Mouse (Mus musculus) MEL (cell line): ENCODE measurements around the gene Wnt7b. TPM values are rescaled to one million over a fixed set of nuclear protein-coding genes. Genes with fewer than 3 reads are reported as not detected.
A peak's percentile ranks its signal among the peaks of the same experiment; 100 is the strongest.

Experiments used
- DNase-seq: peaks from one replicate; pipeline ENCODE4 v3.0.0; 2011; ENCODE audit warnings: low read depth, low spot score
- H3K27ac ChIP-seq: 2 replicates; pipeline ENCODE4 v1.5.1; 2012; ENCODE audit warnings: low read depth, mild to moderate bottlenecking, control low read depth, low read length, moderate library complexity; ENCODE audit not compliant: control insufficient read depth
- H3K27me3 ChIP-seq, 2 experiments: fragments of 150-350 bp in 1 of 2; sonication (generic) in 1 of 2; 2 replicates each; pipeline ENCODE4 v1.6.1; 2012; ENCODE audit warnings: low read length in 2 of 2, mild to moderate bottlenecking in 2 of 2, improper control_type of control experiment in 1 of 2, moderate library complexity in 1 of 2; ENCODE audit not compliant: insufficient read depth in 2 of 2, control insufficient read depth in 1 of 2
- H3K36me3 ChIP-seq, 2 experiments: 2 replicates each; pipeline ENCODE4 v1.6.1; 2012 to 2014; ENCODE audit warnings: low read length in 2 of 2, improper control_type of control experiment in 1 of 2, inconsistent platforms in 1 of 2, mild to moderate bottlenecking in 1 of 2; ENCODE audit not compliant: insufficient read depth in 2 of 2, control insufficient read depth in 1 of 2
- H3K4me1 ChIP-seq, 2 experiments: fragments of 150-350 bp in 1 of 2; sonication (generic) in 1 of 2; 2 replicates each; pipeline ENCODE4 v1.6.1; 2012; ENCODE audit warnings: low read length in 2 of 2, improper control_type of control experiment in 1 of 2, mild to moderate bottlenecking in 1 of 2; ENCODE audit not compliant: insufficient read depth in 2 of 2, control insufficient read depth in 1 of 2
- H3K4me3 ChIP-seq, 2 experiments: fragments of 150-350 bp in 1 of 2; sonication (generic) in 1 of 2; 2 replicates each; pipeline ENCODE4 v1.5.1; 2012; ENCODE audit warnings: low read depth in 2 of 2, low read length in 2 of 2, mild to moderate bottlenecking in 2 of 2, moderate library complexity in 2 of 2, control low read depth in 1 of 2, improper control_type of control experiment in 1 of 2; ENCODE audit not compliant: control insufficient read depth in 1 of 2, insufficient read depth in 1 of 2
- H3K79me2 ChIP-seq: 2 replicates; pipeline ENCODE4 v1.6.1; 2012; ENCODE audit warnings: mild to moderate bottlenecking, low read length, moderate library complexity; ENCODE audit not compliant: control insufficient read depth, poor library complexity, insufficient read depth
- H3K9ac ChIP-seq: 2 replicates; pipeline ENCODE4 v1.6.1; 2012; ENCODE audit warnings: low read depth, mild to moderate bottlenecking, control low read depth, low read length, moderate library complexity; ENCODE audit not compliant: control insufficient read depth, poor library complexity, severe bottlenecking
- H3K9me3 ChIP-seq: fragments of 150-350 bp; sonication (generic); replicated peaks from 2 replicates; pipeline ENCODE4 v1.6.1; 2012; ENCODE audit warnings: mild to moderate bottlenecking, low read length, improper control_type of control experiment, moderate library complexity; ENCODE audit not compliant: insufficient read depth
- CHD2 ChIP-seq: IDR thresholded peaks from 2 replicates; pipeline ENCODE4 v1.6.1; 2011; ENCODE audit warnings: low read length, improper control_type of control experiment
- CTCF ChIP-seq, 3 experiments: IDR thresholded peaks in 2 of 3; conservative IDR thresholded peaks in 1 of 3; 2 replicates each; pipeline ENCODE4 v1.5.1; 2011 to 2012; ENCODE audit warnings: low read length in 3 of 3, low read depth in 2 of 3, mild to moderate bottlenecking in 2 of 3, improper control_type of control experiment in 1 of 3, inconsistent platforms in 1 of 3, mixed read lengths in 1 of 3, moderate library complexity in 1 of 3; ENCODE audit not compliant: control insufficient read depth in 1 of 3, insufficient read depth in 1 of 3, poor library complexity in 1 of 3, severe bottlenecking in 1 of 3
- HCFC1 ChIP-seq: IDR thresholded peaks from 2 replicates; pipeline ENCODE4 v1.6.1; 2012; ENCODE audit warnings: low read depth, mild to moderate bottlenecking, inconsistent platforms, low read length, improper control_type of control experiment, moderate library complexity
- MAFK ChIP-seq: IDR thresholded peaks from 2 replicates; pipeline ENCODE4 v1.6.1; 2011; ENCODE audit warnings: low read depth, mild to moderate bottlenecking, low read length, improper control_type of control experiment, borderline replicate concordance
- MAZ ChIP-seq: IDR thresholded peaks from 2 replicates; pipeline ENCODE4 v1.6.1; 2012; ENCODE audit warnings: low read depth, mild to moderate bottlenecking, inconsistent platforms, low read length, improper control_type of control experiment
- RAD21 ChIP-seq: IDR thresholded peaks from 2 replicates; pipeline ENCODE4 v1.6.1; 2011; ENCODE audit warnings: mild to moderate bottlenecking, low read depth, low read length, improper control_type of control experiment
- RCOR1 ChIP-seq: IDR thresholded peaks from 2 replicates; pipeline ENCODE4 v1.6.1; 2012; ENCODE audit warnings: low read depth, mild to moderate bottlenecking, inconsistent platforms, low read length, improper control_type of control experiment
- SIN3A ChIP-seq: IDR thresholded peaks from 2 replicates; pipeline ENCODE4 v1.6.1; 2012; ENCODE audit warnings: low read length, improper control_type of control experiment, inconsistent platforms
- SMC3 ChIP-seq: IDR thresholded peaks from 2 replicates; pipeline ENCODE4 v1.6.1; 2011; ENCODE audit warnings: low read depth, low read length, improper control_type of control experiment
- USF2 ChIP-seq, 2 experiments: IDR thresholded peaks; 2 replicates each; pipeline ENCODE4 v1.6.1; 2011 to 2012; ENCODE audit warnings: improper control_type of control experiment in 2 of 2, low read length in 2 of 2, borderline replicate concordance in 1 of 2, inconsistent platforms in 1 of 2, low read depth in 1 of 2, mild to moderate bottlenecking in 1 of 2; ENCODE audit not compliant: insufficient read depth in 1 of 2
- ZC3H11A ChIP-seq: IDR thresholded peaks from 2 replicates; pipeline ENCODE4 v1.6.1; 2012; ENCODE audit warnings: low read depth, mild to moderate bottlenecking, inconsistent platforms, low read length, improper control_type of control experiment
- polyA plus RNA-seq, 2 experiments: library from polyadenylated mRNA; stranded (reverse) in 1 of 2; unstranded in 1 of 2; fragments of >175 nt in 1 of 2; fragments of >200 nt in 1 of 2; gene quantifications; 2 replicates each; pipeline versions ENCODE4 v1.2.1 to v1.2.4; 2012; ENCODE audit warnings: low replicate concordance in 2 of 2, low read depth in 1 of 2; ENCODE audit not compliant: insufficient read length in 2 of 2, insufficient read depth in 1 of 2, missing spikeins in 1 of 2
- total RNA-seq: library from RNA; depleted of rRNA; stranded (reverse); fragments of 300-350 nt; gene quantifications from 2 replicates; pipeline ENCODE4 v1.2.3, GENCODE M21; 2012

Gene Wnt7b
- total and polyA plus RNA-seq, 3 experiments: not detected

DNA sequence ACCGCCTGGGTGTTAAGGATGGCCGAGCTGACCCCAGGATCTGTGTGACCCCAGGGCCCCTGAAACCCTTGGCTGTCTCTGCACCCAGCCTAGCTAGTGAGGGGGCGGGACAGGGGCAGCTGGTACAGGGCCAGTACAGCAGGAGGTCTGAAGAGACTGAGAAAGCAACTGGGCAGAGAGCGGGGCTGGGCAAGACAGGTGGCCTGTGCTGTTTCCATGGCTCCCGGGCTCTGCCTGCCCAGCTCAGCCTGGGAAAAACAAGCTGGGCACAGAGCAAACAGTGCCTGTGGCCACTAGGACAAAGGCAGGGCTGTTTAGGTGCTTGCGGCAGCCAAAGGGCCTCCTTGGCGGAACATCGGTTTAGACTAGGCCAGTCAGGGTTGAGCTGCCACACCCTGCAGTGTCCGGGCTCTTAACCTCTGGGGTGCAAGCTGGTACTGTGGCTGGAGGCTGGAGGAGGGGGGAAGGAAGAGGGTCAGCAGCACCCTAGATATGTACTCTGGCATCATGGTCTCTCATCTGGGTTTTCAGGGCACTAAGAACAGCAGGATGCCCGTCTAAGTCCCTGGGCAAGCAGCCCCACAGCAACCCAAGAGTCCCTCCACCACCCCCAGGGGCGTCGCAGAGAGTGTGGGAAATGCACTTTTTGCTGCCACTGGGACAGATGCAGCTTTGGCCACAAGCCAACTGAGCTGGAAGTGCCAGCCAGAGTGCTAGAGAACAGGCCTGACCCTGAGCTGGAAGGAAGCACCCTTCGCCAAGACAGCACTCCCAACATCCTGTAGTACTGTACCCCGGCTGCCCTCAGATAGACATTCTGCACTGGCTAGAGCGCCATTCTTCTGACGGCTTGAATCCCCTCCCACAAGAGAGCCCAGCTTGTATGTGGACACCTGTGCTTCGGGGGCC is 31.3 kb upstream of the Wnt7b start:
- Histone ChIP-seq H3K4me3 (no peak overlapping the region), H3K9me3 (no peaks in the 10 kb centered on the region), H3K27ac (no peak overlapping the region), H3K27me3 (no peaks in the 10 kb centered on the region), H3K79me2 (no peaks in the 10 kb centered on the region), H3K4me1 (peaks cover 0 to 4% of the 10 kb centered on the region in 2 experiments; a peak in 1 of 4 replicates), H3K9ac (no peak overlapping the region), H3K36me3 (no peaks in the 10 kb centered on the region)
- no peak for TF ChIP-seq RCOR1
- DNase-seq: no peak

GRCm38 (mm10) chr15:85612660-85613357 is 30.5 kb upstream of the Wnt7b start:
- peak; percentile 73 for DNase-seq
- TF ChIP-seq HCFC1 (0 out of 2 replicates have a peak, but pooled peaks have one; percentile 39), CTCF (IDR thresholded peaks at IDR 0.05 in 2 of 3, conservative IDR thresholded peaks at IDR 0.05 in 1 of 3; ENCODE audit: control insufficient read depth in 1 of 3, insufficient read depth in 1 of 3, low read depth in 2 of 3, low read length in 3 of 3, poor library complexity in 1 of 3, severe bottlenecking in 1 of 3) (peak; percentile 81 to 89 (median 88)), USF2 (IDR thresholded peaks at IDR 0.05; ENCODE audit: borderline replicate concordance in 1 of 2, insufficient read depth in 1 of 2, low read depth in 1 of 2, low read length in 2 of 2) (no peak), ZC3H11A (peak; percentile 98), RAD21 (peak; percentile 95), MAFK (no peak), SIN3A (no peak; the same call in 1 of the 2 replicates), SMC3 (peak; percentile 95), MAZ (peak; percentile 37; the same call in 1 of the 2 replicates), CHD2 (no peak)
- H3K4me1 ChIP-seq: peaks cover 0 to 4% of the 10 kb centered on the region in 2 experiments; a peak in 1 of 4 replicates
- H3K27me3 ChIP-seq: no peaks in the 10 kb centered on the region
- no peaks in the 10 kb centered on the region for H3K9me3 ChIP-seq
- H3K9ac ChIP-seq: no peak overlapping the region
- no peak overlapping the region for H3K27ac ChIP-seq
- no peaks in the 10 kb centered on the region for H3K36me3 ChIP-seq
- H3K79me2 ChIP-seq: no peaks in the 10 kb centered on the region
- no peak overlapping the region for H3K4me3 ChIP-seq
